Mouse (Mus musculus) myocyte (in vitro differentiated cells): Measurements from ENCODE around the gene Enpp3. TPM values are rescaled to one million over a fixed set of nuclear protein-coding genes. Genes with fewer than 3 reads are reported as not detected.

Source experiments
- H3K27me3 ChIP-seq: one replicate; pipeline ENCODE4 v1.6.1; 2011; ENCODE audit not compliant: control insufficient read depth, insufficient read depth, insufficient read length
- H3K36me3 ChIP-seq: one replicate; pipeline ENCODE4 v1.6.1; 2011; ENCODE audit not compliant: control insufficient read depth, insufficient read depth
- H3K4me2 ChIP-seq: one replicate; pipeline ENCODE4 v1.6.1; 2011; ENCODE audit warnings: low read depth, control low read depth
- H3K4me3 ChIP-seq: one replicate; pipeline ENCODE4 v1.5.1; 2011; ENCODE audit warnings: mild to moderate bottlenecking, control low read depth, moderate library complexity
- H3K79me2 ChIP-seq: one replicate; pipeline ENCODE4 v1.6.1; 2011; ENCODE audit not compliant: control insufficient read depth, insufficient read depth
- H3ac ChIP-seq: one replicate; pipeline ENCODE4 v1.6.1; 2011; ENCODE audit not compliant: control insufficient read depth, insufficient read length
- CEBPB ChIP-seq: IDR thresholded peaks from 2 replicates; pipeline ENCODE4 v1.6.1; 2011; ENCODE audit warnings: mild to moderate bottlenecking, moderate library complexity; ENCODE audit not compliant: poor library complexity, insufficient read depth, severe bottlenecking
- E2F4 ChIP-seq: IDR thresholded peaks from one replicate; pipeline ENCODE4 v1.6.1; 2011; ENCODE audit warnings: mild to moderate bottlenecking, control low read depth, moderate library complexity; ENCODE audit not compliant: insufficient read depth
- MAX ChIP-seq: IDR thresholded peaks from one replicate; pipeline ENCODE4 v1.6.1; 2011; ENCODE audit warnings: low read depth, mild to moderate bottlenecking, control low read depth
- MYOD1 ChIP-seq, 3 experiments: IDR thresholded peaks; one replicate each; pipeline ENCODE4 v1.6.1; 2011; ENCODE audit warnings: control low read depth in 2 of 3, low read depth in 2 of 3, mild to moderate bottlenecking in 2 of 3, moderate library complexity in 1 of 3; ENCODE audit not compliant: insufficient read length in 2 of 3, control insufficient read depth in 1 of 3
- MYOG ChIP-seq, 3 experiments: IDR thresholded peaks; one replicate each; pipeline ENCODE4 v1.6.1; 2011; ENCODE audit warnings: control low read depth in 2 of 3, low read depth in 2 of 3, mild to moderate bottlenecking in 2 of 3; ENCODE audit not compliant: insufficient read length in 2 of 3, control insufficient read depth in 1 of 3, insufficient read depth in 1 of 3
- POLR2A ChIP-seq: IDR thresholded peaks from one replicate; pipeline ENCODE4 v1.6.1; 2011; ENCODE audit warnings: low read depth, mild to moderate bottlenecking, control low read depth, moderate library complexity; ENCODE audit not compliant: insufficient read length
- POLR2AphosphoS2 ChIP-seq: IDR thresholded peaks from one replicate; pipeline ENCODE4 v1.6.1; 2011; ENCODE audit warnings: low read depth, control low read depth; ENCODE audit not compliant: insufficient read length
- REST ChIP-seq: IDR thresholded peaks from one replicate; pipeline ENCODE4 v1.6.1; 2011; ENCODE audit warnings: mild to moderate bottlenecking, control low read depth, moderate library complexity; ENCODE audit not compliant: insufficient read depth, insufficient read length
- SRF ChIP-seq: IDR thresholded peaks from one replicate; pipeline ENCODE4 v1.6.1; 2011; ENCODE audit warnings: low read depth; ENCODE audit not compliant: control insufficient read depth, insufficient read length
- TCF12 ChIP-seq: IDR thresholded peaks from one replicate; pipeline ENCODE4 v1.6.1; 2011; ENCODE audit warnings: mild to moderate bottlenecking, control low read depth; ENCODE audit not compliant: poor library complexity, insufficient read depth, severe bottlenecking
- TCF3 ChIP-seq: IDR thresholded peaks from one replicate; pipeline ENCODE4 v1.6.1; 2011; ENCODE audit warnings: low read depth, control low read depth; ENCODE audit not compliant: insufficient read length
- USF1 ChIP-seq: IDR thresholded peaks from one replicate; pipeline ENCODE4 v1.6.1; 2011; ENCODE audit warnings: low read depth, mild to moderate bottlenecking, control low read depth, moderate library complexity
- polyA plus RNA-seq: library from polyadenylated mRNA; unstranded; fragments of >200 nt; fragmentation: generic; extraction: Trizol; gene quantifications from one replicate; pipeline ENCODE4 v1.2.1, GENCODE M21; 2012; ENCODE audit warnings: missing spikeins

Gene Enpp3
- polyA plus RNA-seq, 1 experiment: 3.6 TPM

- Histone ChIP-seq H3ac (no peak overlapping the region), H3K4me2 (no peak overlapping the region), H3K79me2 (no peaks in the 10 kb centered on the region), H3K4me3 (no peak overlapping the region), H3K36me3 (no peaks in the 10 kb centered on the region), H3K27me3 (no peaks in the 10 kb centered on the region)
- TF ChIP-seq TCF12 (no peak), E2F4 (no peak), USF1 (no peak), POLR2A (no peak), TCF3 (no peak), POLR2AphosphoS2 (no peak)
Measured at GRCm38 (mm10) chr10:24797246-24797645, 45.4 kb downstream of the Enpp3 start.

- TF ChIP-seq POLR2A (no peak), MAX (no peak), TCF12 (no peak)
- no peaks in the 10 kb centered on the region for H3K27me3 ChIP-seq
- H3K4me3 ChIP-seq: no peak overlapping the region
- H3ac ChIP-seq: no peak overlapping the region
- H3K79me2 ChIP-seq: no peaks in the 10 kb centered on the region
- H3K36me3 ChIP-seq: no peaks in the 10 kb centered on the region
- H3K4me2 ChIP-seq: no peak overlapping the region
Measured at GRCm38 (mm10) chr10:24792756-24793155, 49.9 kb downstream of the Enpp3 start.

GRCm38 (mm10) chr10:24789747-24790545, 52.7 kb downstream of the Enpp3 start:
- Histone ChIP-seq H3K4me2 (no peak overlapping the region), H3K4me3 (no peak overlapping the region), H3ac (no peak overlapping the region), H3K36me3 (no peaks in the 10 kb centered on the region), H3K27me3 (no peaks in the 10 kb centered on the region), H3K79me2 (no peaks in the 10 kb centered on the region)
- TF ChIP-seq USF1: no peak
- no peak for TF ChIP-seq MAX
- no peak for TF ChIP-seq MYOG (IDR thresholded peaks at IDR 0.05; ENCODE audit: control insufficient read depth in 1 of 3, insufficient read depth in 1 of 3, insufficient read length in 2 of 3, low read depth in 2 of 3)
- no peak for TF ChIP-seq POLR2AphosphoS2
- TF ChIP-seq POLR2A: no peak
- no peak for TF ChIP-seq TCF3
- TF ChIP-seq MYOD1 (IDR thresholded peaks at IDR 0.05; ENCODE audit: control insufficient read depth in 1 of 3, insufficient read length in 2 of 3, low read depth in 2 of 3): no peak
- TF ChIP-seq REST: no peak
- TF ChIP-seq CEBPB: no peak
- no peak for TF ChIP-seq SRF
- no peak for TF ChIP-seq TCF12
- TF ChIP-seq E2F4: no peak

GRCm38 (mm10) chr10:24785345-24785744, 57.3 kb downstream of the Enpp3 start:
- Histone ChIP-seq H3K4me3 (no peak overlapping the region), H3K4me2 (no peak overlapping the region), H3K79me2 (no peaks in the 10 kb centered on the region), H3K36me3 (no peaks in the 10 kb centered on the region), H3K27me3 (no peaks in the 10 kb centered on the region), H3ac (no peak overlapping the region)
- no peak for TF ChIP-seq SRF

- H3K79me2 ChIP-seq: no peaks in the 10 kb centered on the region
- H3K27me3 ChIP-seq: no peaks in the 10 kb centered on the region
- TF ChIP-seq MAX (no peak), POLR2AphosphoS2 (no peak), CEBPB (no peak), E2F4 (no peak), POLR2A (no peak), MYOD1 (IDR thresholded peaks at IDR 0.05; ENCODE audit: control insufficient read depth in 1 of 3, insufficient read length in 2 of 3, low read depth in 2 of 3) (no peak), REST (no peak), TCF12 (no peak), MYOG (IDR thresholded peaks at IDR 0.05; ENCODE audit: control insufficient read depth in 1 of 3, insufficient read depth in 1 of 3, insufficient read length in 2 of 3, low read depth in 2 of 3) (no peak), SRF (no peak), TCF3 (no peak), USF1 (no peak)
- no peak overlapping the region for H3K4me3 ChIP-seq
- H3K36me3 ChIP-seq: no peaks in the 10 kb centered on the region
- no peak overlapping the region for H3K4me2 ChIP-seq
- no peak overlapping the region for H3ac ChIP-seq
Measured at GRCm38 (mm10) chr10:24784624-24785276, 57.9 kb downstream of the Enpp3 start.
